Mouse (Mus musculus) ES-Bruce4 (cell line): ENCODE results near the gene Polr2b. TPM values are rescaled to one million over a fixed set of nuclear protein-coding genes. Genes with fewer than 3 reads are reported as not detected.

Experiments
- H3K27ac ChIP-seq: 2 replicates; pipeline ENCODE4 v1.5.1; 2012; ENCODE audit warnings: low read length, inconsistent platforms; ENCODE audit not compliant: insufficient read depth
- H3K27me3 ChIP-seq: 2 replicates; pipeline ENCODE4 v1.6.1; 2012; ENCODE audit warnings: mild to moderate bottlenecking, low read length, inconsistent platforms; ENCODE audit not compliant: control insufficient read depth, poor library complexity, insufficient read depth, severe bottlenecking
- H3K36me3 ChIP-seq: 2 replicates; pipeline ENCODE4 v1.6.1; 2012; ENCODE audit warnings: inconsistent platforms, mild to moderate bottlenecking, low read length, moderate library complexity; ENCODE audit not compliant: control insufficient read depth, poor library complexity, insufficient read depth, severe bottlenecking
- H3K4me1 ChIP-seq: one replicate; pipeline ENCODE4 v1.8.1; 2011; ENCODE audit warnings: low read length; ENCODE audit not compliant: control insufficient read depth, insufficient read depth
- H3K4me3 ChIP-seq: 2 replicates; pipeline ENCODE4 v1.5.1; 2011; ENCODE audit warnings: low read depth, mild to moderate bottlenecking, low read length
- H3K9ac ChIP-seq: 2 replicates; pipeline ENCODE4 v1.6.1; 2012; ENCODE audit warnings: low read depth, mild to moderate bottlenecking, inconsistent platforms; ENCODE audit not compliant: poor library complexity, severe bottlenecking
- H3K9me3 ChIP-seq: replicated peaks from 2 replicates; pipeline ENCODE4 v1.6.1; 2012; ENCODE audit warnings: mild to moderate bottlenecking, low read length, inconsistent platforms; ENCODE audit not compliant: control insufficient read depth, poor library complexity, insufficient read depth, severe bottlenecking
- CTCF ChIP-seq: IDR thresholded peaks from one replicate; pipeline ENCODE4 v1.8.1; 2011; ENCODE audit warnings: low read depth, low read length
- EP300 ChIP-seq: IDR thresholded peaks from 2 replicates; pipeline ENCODE4 v1.6.1; 2011; ENCODE audit warnings: low read depth, low read length; ENCODE audit not compliant: insufficient read depth
- POLR2A ChIP-seq: IDR thresholded peaks from one replicate; pipeline ENCODE4 v1.8.1; 2011; ENCODE audit warnings: low read length; ENCODE audit not compliant: insufficient read depth
- polyA plus RNA-seq: library from polyadenylated mRNA; stranded (reverse); fragments of >200 nt; gene quantifications from 2 replicates; pipeline ENCODE4 v1.2.4, GENCODE M21; 2011; ENCODE audit warnings: low read depth; ENCODE audit not compliant: missing spikeins, insufficient read depth, insufficient read length

The Polr2b gene
- polyA plus RNA-seq = 238 and 257 TPM in 2 replicates

DNA sequence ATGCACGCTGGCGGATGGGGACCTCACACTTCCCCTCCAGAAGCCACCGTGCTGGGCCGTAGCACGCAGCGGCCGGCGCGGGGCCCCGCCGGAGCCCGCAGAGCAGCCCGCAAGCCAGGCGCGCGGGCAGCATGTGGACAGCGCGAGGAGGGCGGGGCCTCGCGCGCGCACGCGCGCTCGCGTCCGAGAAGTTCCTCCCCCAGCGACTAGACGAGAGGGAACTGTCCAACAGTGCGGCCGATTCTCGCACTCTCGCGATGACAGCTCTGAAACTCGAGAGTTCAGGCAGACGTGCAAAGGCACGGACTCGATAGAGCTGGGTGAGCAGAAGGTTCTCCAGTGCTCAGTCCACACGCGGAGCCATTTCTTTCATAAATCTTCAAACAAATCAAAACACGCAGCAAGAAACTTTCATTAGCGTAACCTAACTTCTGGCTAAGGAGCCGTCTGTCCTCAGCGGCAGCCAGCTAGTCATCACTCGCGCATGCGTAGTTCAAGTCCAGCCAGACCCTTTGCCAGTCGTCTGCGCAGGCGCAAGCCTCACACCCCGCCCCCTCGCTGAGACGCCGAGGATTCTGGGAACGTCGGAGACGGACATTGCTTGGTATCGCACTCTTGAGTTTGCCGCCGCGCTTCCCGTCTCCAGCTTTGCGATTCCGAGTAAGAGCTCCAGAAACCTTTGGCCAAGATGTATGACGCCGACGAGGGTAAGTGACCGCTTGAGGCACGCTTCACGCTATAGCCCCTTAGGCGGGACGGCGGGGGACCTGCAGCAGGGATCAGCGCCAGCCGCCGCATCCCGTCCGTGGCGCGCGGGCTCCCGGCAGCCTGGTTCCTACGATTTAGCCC, at the start of gene Polr2b, which contains the start of gene Noa1:
Gene Polr2b (plus strand): TSS at position 224 of the 849 bp plus-strand sequence.
Gene Noa1 (minus strand): TSS at position 161 of the 849 bp plus-strand sequence.
- peak within 1 kb of the TSS; percentile 76 for H3K9ac ChIP-seq
- TF ChIP-seq POLR2A = peak; percentile 92
- no peak for TF ChIP-seq EP300
- H3K4me3 ChIP-seq = peak within 1 kb of the TSS; percentile 91
- H3K27ac ChIP-seq = no peak within 1 kb of the TSS
- H3K9me3 ChIP-seq = no peaks in the 10 kb centered on the region
- no peaks in the 10 kb centered on the region for H3K27me3 ChIP-seq
- peaks cover 18% of the 10 kb centered on the region for H3K36me3 ChIP-seq
- H3K4me1 ChIP-seq = peaks cover 2% of the 10 kb centered on the region

GRCm38 (mm10) chr5:77261137-77261536, 48.8 kb upstream of the Polr2b start:
- Histone ChIP-seq H3K36me3 (no peaks in the 10 kb centered on the region), H3K27ac (peak overlapping the region; percentile 90), H3K4me3 (peak overlapping the region; percentile 75), H3K27me3 (no peaks in the 10 kb centered on the region), H3K9me3 (no peaks in the 10 kb centered on the region), H3K4me1 (peaks cover 11% of the 10 kb centered on the region), H3K9ac (peak overlapping the region; percentile 44)
- TF ChIP-seq EP300 (no peak), CTCF (no peak), POLR2A (no peak)

GRCm38 (mm10) chr5:77262105-77262504, 47.8 kb upstream of the Polr2b start:
- Histone ChIP-seq H3K4me3 (no peak overlapping the region), H3K9ac (peak overlapping the region; percentile 85), H3K9me3 (no peaks in the 10 kb centered on the region), H3K27me3 (no peaks in the 10 kb centered on the region), H3K36me3 (no peaks in the 10 kb centered on the region), H3K4me1 (peaks cover 8% of the 10 kb centered on the region), H3K27ac (peak overlapping the region; percentile 87)
- TF ChIP-seq POLR2A = no peak
- peak; percentile 47; the same call in 1 of the 2 replicates for TF ChIP-seq EP300
- TF ChIP-seq CTCF = no peak

- peaks cover 19% of the 10 kb centered on the region for H3K36me3 ChIP-seq
- H3K4me1 ChIP-seq = no peaks in the 10 kb centered on the region
- no peak for TF ChIP-seq CTCF
- TF ChIP-seq POLR2A = no peak
- TF ChIP-seq EP300 = peak; percentile 61; the same call in 1 of the 2 replicates
These were observed 44.8 kb upstream of the Polr2b start, which contains the start of gene Rest for GRCm38 (mm10) chr5:77265081-77265670. Gene Rest (plus strand): TSS chr5:77265491.

GRCm38 (mm10) chr5:77265671-77266065, 44.3 kb upstream of the Polr2b start:
- H3K4me3 ChIP-seq = peak overlapping the region; percentile 97
- no peaks in the 10 kb centered on the region for H3K4me1 ChIP-seq
- peak overlapping the region; percentile 99 for H3K9ac ChIP-seq
- TF ChIP-seq POLR2A = no peak
- no peak for TF ChIP-seq CTCF
- H3K36me3 ChIP-seq = peaks cover 24% of the 10 kb centered on the region
- H3K27me3 ChIP-seq = no peaks in the 10 kb centered on the region
- peak overlapping the region; percentile 68 for H3K27ac ChIP-seq
- H3K9me3 ChIP-seq = no peaks in the 10 kb centered on the region

More at GRCm38 (mm10) chr5:77265081-77265670, 44.8 kb upstream of the Polr2b start, which contains the start of gene Rest:
- H3K9me3 ChIP-seq = no peaks in the 10 kb centered on the region
- H3K27me3 ChIP-seq = no peaks in the 10 kb centered on the region
- peak within 1 kb of the TSS; percentile 97 for H3K4me3 ChIP-seq
- peak within 1 kb of the TSS; percentile 99 for H3K9ac ChIP-seq
- peak within 1 kb of the TSS; percentile 97 for H3K27ac ChIP-seq
